Mouse (Mus musculus) G1E (cell line): ENCODE data around the gene Klk5. TPM values are rescaled to one million over a fixed set of nuclear protein-coding genes. Genes with fewer than 3 reads are reported as not detected.

Source experiments
- ATAC-seq: 2 replicates; pipeline ENCODE4 v1.8.0; 2016; ENCODE audit warnings: mild to moderate bottlenecking; ENCODE audit not compliant: insufficient number of reproducible peaks, poor library complexity, low FRiP score, severe bottlenecking; ENCODE audit errors: extremely low read depth
- DNase-seq: peaks from one replicate; pipeline ENCODE4 v3.0.0; 2012; ENCODE audit warnings: low spot score
- H3K27me3 ChIP-seq: 2 replicates; pipeline ENCODE4 v1.6.1; 2012; ENCODE audit warnings: mild to moderate bottlenecking, low read length, inconsistent platforms; ENCODE audit not compliant: insufficient read depth
- H3K36me3 ChIP-seq: replicated peaks from 2 replicates; pipeline ENCODE3; 2012; ENCODE audit warnings: mild to moderate bottlenecking, inconsistent platforms
- H3K4me1 ChIP-seq: 2 replicates; pipeline ENCODE4 v1.6.1; 2012; ENCODE audit warnings: low read depth, low read length, inconsistent platforms, mixed read lengths; ENCODE audit not compliant: insufficient read depth
- H3K4me3 ChIP-seq: 2 replicates; pipeline ENCODE4 v1.5.1; 2012; ENCODE audit warnings: low read depth, mild to moderate bottlenecking, inconsistent platforms, low read length, moderate library complexity, mixed read lengths
- H3K9me3 ChIP-seq: replicated peaks from 2 replicates; pipeline ENCODE4 v1.6.1; 2012; ENCODE audit warnings: inconsistent platforms
- CTCF ChIP-seq: IDR thresholded peaks from 2 replicates; pipeline ENCODE4 v1.5.1; 2012; ENCODE audit warnings: low read depth, low read length, inconsistent platforms, mixed read lengths
- GATA1 ChIP-seq: IDR thresholded peaks from 2 replicates; pipeline ENCODE4 v1.6.1; 2012; ENCODE audit warnings: borderline replicate concordance, low read length, inconsistent platforms, mixed read lengths
- GATA2 ChIP-seq: IDR thresholded peaks from 2 replicates; pipeline ENCODE4 v1.6.1; 2012; ENCODE audit warnings: low read depth, low read length, inconsistent platforms, borderline replicate concordance
- POLR2AphosphoS5 ChIP-seq: IDR thresholded peaks from 2 replicates; pipeline ENCODE4 v1.6.1; 2012; ENCODE audit warnings: low read depth, low read length, inconsistent platforms; ENCODE audit not compliant: insufficient replicate concordance
- TAL1 ChIP-seq: conservative IDR thresholded peaks from 2 replicates; pipeline ENCODE4 v1.6.1; 2012; ENCODE audit warnings: low read depth, low read length, inconsistent platforms, mixed read lengths
- polyA plus RNA-seq: library from polyadenylated mRNA; stranded (reverse); fragments of >175 nt; gene quantifications from 2 replicates; pipeline ENCODE4 v1.2.3, GENCODE M21; 2012
- total RNA-seq, 2 experiments: library from RNA; stranded (forward) in 1 of 2; stranded (reverse) in 1 of 2; fragments of 200-1000 nt in 1 of 2; fragments of >200 nt in 1 of 2; fragmentation: Nextera tagmentation in 1 of 2; gene quantifications; 2 replicates each; pipeline ENCODE4 v1.2.3; 2014 to 2017

Gene Klk5
- total and polyA plus RNA-seq, 3 experiments, result 0.11 TPM; not detected in 2

DNA sequence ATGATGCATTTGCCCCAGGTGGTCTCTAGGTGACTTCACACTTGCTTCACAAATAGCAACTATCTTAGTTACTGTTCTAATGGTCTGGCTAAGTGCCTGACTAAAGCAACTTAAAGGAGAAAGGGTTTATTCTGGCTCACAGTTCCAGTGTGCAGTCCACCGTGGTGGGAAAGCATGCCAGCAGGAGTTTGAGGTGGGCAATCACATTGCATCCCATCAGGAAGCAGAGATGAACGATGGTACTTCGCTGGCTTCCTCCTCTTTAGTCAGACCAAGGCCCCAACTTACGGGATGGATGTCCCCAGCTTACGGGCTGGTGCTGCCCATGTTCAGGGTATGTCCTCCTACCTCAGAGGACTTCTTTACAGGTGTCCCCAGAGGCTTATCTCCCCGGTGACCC lies 9.8 kb downstream of the Klk5 start:
- no peaks in the 10 kb centered on the region for H3K36me3 ChIP-seq
- peaks cover 3% of the 10 kb centered on the region for H3K9me3 ChIP-seq
- ATAC-seq (no peak), DNase-seq (no peak)
- no peaks in the 10 kb centered on the region for H3K4me1 ChIP-seq
- H3K4me3 ChIP-seq, result no peak overlapping the region
- TF ChIP-seq GATA1 (no peak), TAL1 (no peak), POLR2AphosphoS5 (no peak), CTCF (no peak), GATA2 (no peak)
- H3K27me3 ChIP-seq, result no peaks in the 10 kb centered on the region

DNA sequence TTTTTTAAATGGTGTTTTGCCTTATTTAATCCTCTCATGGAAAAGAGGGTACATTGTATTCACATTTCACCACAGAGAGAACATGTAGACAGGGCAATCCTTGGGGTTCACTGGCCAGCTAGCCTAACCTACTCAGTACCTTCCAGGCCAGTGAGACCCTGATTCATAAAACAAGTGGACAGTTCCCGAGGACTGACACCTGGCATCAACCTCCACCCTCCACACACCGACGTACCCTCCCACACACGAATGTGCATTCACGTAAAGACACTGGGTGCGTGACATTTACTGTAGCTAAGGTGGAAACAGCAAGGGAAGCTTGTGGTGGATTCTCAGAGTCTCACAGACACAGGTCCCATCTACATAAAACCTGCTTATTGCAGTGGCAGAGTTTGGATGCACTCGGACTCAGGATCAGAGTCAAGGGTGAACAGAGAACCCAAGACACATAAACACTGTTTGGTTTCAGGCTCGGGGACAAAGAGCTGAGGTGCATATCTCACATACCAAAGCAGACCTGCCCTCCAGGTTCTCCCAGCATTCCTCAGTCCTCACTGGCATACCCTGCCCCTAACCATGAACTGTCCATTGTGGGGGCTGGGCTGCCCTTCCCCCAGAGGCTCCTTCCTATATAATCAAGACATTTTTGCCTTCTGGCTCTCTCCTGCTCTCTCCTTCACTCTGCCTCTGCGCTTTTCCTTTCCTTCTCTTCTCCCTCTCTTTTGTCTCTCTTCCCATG lies 13.0 kb downstream of the Klk5 start:
- DNase-seq (no peak), ATAC-seq (no peak)
- Histone ChIP-seq H3K36me3 (no peaks in the 10 kb centered on the region), H3K27me3 (no peaks in the 10 kb centered on the region), H3K4me3 (no peak overlapping the region), H3K9me3 (peaks cover 3% of the 10 kb centered on the region), H3K4me1 (no peaks in the 10 kb centered on the region)
- no peak for TF ChIP-seq GATA1
- no peak for TF ChIP-seq CTCF
- TF ChIP-seq TAL1, result no peak
- no peak for TF ChIP-seq POLR2AphosphoS5
- no peak for TF ChIP-seq GATA2

DNA sequence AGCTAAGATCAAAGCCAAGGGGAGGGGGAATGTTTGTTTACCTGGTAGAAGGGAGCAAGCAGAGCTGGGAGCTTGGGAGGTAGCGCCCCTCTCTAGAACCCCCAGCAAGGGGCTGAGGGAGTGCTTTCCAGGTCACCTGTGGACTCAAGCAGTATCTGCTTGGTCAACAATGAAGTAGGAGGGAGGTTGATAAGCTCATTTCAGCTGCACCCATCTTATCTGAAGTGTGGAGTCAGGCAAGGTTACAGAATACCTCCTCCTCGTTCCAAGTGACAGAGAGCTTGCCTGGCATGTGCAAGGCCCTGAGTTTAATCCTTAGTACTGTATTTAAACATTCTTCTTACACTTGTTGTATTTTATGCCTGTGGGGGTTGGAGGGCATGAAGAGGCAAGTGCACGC lies 13.9 kb downstream of the Klk5 start:
- DNase-seq, result no peak
- TF ChIP-seq CTCF (no peak), GATA1 (no peak), POLR2AphosphoS5 (no peak), GATA2 (no peak)
- Histone ChIP-seq H3K9me3 (peaks cover 3% of the 10 kb centered on the region), H3K36me3 (no peaks in the 10 kb centered on the region), H3K4me3 (no peak overlapping the region), H3K27me3 (no peaks in the 10 kb centered on the region), H3K4me1 (no peaks in the 10 kb centered on the region)
- ATAC-seq, result no peak

DNA sequence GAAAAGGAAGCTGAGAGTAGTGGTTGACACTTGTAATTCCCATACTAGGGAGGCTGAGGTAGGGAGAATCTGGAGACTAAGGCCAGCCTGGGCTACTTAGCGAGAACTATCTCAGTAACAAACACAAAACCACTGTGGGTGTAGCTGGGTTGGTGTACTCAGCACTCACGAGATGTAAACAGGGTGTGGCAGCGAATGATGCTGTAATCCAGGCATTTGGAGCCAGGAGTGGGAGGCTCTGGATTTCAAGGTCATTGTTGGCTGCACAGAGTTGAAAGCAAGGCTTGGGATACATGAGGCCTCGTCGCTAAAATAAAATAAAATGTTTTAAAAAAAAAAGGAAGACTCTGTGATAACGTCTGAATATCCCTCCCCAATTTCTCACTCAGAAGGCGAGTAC lies 14.5 kb downstream of the Klk5 start:
- TF ChIP-seq TAL1 (no peak), GATA2 (no peak), POLR2AphosphoS5 (no peak), CTCF (no peak), GATA1 (no peak)
- H3K4me1 ChIP-seq, result no peaks in the 10 kb centered on the region
- H3K4me3 ChIP-seq, result no peak overlapping the region
- no peaks in the 10 kb centered on the region for H3K27me3 ChIP-seq
- H3K9me3 ChIP-seq, result peaks cover 3% of the 10 kb centered on the region
- ATAC-seq (no peak), DNase-seq (no peak)
- no peaks in the 10 kb centered on the region for H3K36me3 ChIP-seq

DNA sequence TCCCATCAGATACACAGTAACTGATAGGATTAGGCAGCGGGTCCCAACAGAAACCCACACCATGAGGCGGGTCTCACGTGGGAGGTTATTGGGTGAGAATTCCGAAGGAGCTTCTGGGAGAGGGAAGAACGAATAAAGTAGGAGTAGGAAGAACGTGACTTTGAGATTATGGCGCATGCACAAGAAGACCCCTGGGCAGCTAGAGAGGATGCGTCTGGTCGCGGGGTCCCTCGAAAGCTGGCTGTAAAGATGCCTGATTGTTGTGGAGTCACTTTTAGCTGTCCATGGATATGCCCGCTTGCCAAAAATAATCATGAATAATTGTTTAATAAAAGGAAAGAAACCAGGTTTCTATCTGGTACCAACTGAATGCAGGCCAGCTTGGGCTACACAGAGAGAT lies 15.7 kb downstream of the Klk5 start:
- ATAC-seq (no peak), DNase-seq (no peak)
- no peaks in the 10 kb centered on the region for H3K27me3 ChIP-seq
- TF ChIP-seq CTCF (no peak), TAL1 (no peak), GATA2 (no peak), GATA1 (no peak), POLR2AphosphoS5 (no peak)
- H3K36me3 ChIP-seq, result no peaks in the 10 kb centered on the region
- no peak overlapping the region for H3K4me3 ChIP-seq
- H3K4me1 ChIP-seq, result no peaks in the 10 kb centered on the region
- peaks cover under 1% of the 10 kb centered on the region for H3K9me3 ChIP-seq

DNA sequence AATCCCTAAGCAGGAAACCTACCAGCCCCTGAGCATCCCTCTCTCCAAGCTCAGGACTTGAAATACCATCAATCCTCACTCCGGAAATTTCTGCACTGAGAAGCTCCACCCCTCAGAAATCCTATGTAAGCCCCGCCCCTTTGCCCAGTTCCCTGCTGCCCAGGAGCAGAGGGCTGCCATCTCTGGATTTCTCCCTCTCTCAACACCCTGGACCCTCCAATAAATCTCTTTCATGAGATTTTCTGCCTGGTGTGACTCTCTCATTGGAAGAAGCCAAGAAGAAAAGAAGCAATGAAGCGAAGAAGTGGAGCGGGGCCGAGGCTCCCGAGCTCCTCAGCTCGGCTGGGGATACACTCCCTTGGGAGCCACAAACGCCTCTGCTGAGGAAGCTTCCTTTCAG lies 18.6 kb downstream of the Klk5 start:
- TF ChIP-seq TAL1, result no peak
- no peak for TF ChIP-seq POLR2AphosphoS5
- no peak for TF ChIP-seq GATA2
- no peak for TF ChIP-seq CTCF
- no peak for ATAC-seq
- Histone ChIP-seq H3K9me3 (no peaks in the 10 kb centered on the region), H3K36me3 (no peaks in the 10 kb centered on the region), H3K27me3 (no peaks in the 10 kb centered on the region), H3K4me3 (no peak overlapping the region), H3K4me1 (no peaks in the 10 kb centered on the region)
- DNase-seq, result no peak

DNA sequence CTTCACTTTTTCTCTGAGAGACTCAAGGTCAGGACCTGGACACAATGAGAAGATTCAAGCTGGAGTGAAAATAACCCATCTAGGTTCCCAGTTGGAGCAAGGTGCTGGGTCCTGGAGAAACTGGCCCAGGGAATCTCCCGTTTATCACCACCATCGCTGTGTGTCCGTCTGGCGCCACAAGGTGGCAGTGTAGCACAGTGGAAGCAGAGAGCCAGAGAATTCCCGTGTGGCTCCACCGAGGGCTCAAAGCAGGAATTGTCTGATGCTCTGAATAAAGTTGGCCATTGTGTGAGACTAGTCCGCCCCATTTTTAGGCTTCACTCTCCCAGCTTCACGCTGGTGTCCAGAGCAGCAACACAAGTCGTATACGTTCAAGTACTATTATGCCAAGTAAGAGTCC lies 31.5 kb downstream of the Klk5 start:
- Histone ChIP-seq H3K36me3 (no peaks in the 10 kb centered on the region), H3K4me1 (no peaks in the 10 kb centered on the region), H3K9me3 (no peaks in the 10 kb centered on the region), H3K4me3 (no peak overlapping the region), H3K27me3 (no peaks in the 10 kb centered on the region)
- DNase-seq (peak; percentile 18), ATAC-seq (no peak)
- TF ChIP-seq POLR2AphosphoS5, result no peak
- TF ChIP-seq CTCF, result peak; percentile 60
